Mouse (Mus musculus) liver, postnatal 0 days (tissue): ENCODE measurements around the gene Ano9.

Experiments
- CTCF ChIP-seq: sonication (generic); IDR thresholded peaks from 2 replicates; pipeline ENCODE4 v1.5.1; 2016; ENCODE audit warnings: antibody characterized with exemption, low read depth
- EP300 ChIP-seq: IDR thresholded peaks from 2 replicates; pipeline ENCODE4 v1.6.1; 2016; ENCODE audit warnings: antibody characterized with exemption, low read depth, mild to moderate bottlenecking

DNA sequence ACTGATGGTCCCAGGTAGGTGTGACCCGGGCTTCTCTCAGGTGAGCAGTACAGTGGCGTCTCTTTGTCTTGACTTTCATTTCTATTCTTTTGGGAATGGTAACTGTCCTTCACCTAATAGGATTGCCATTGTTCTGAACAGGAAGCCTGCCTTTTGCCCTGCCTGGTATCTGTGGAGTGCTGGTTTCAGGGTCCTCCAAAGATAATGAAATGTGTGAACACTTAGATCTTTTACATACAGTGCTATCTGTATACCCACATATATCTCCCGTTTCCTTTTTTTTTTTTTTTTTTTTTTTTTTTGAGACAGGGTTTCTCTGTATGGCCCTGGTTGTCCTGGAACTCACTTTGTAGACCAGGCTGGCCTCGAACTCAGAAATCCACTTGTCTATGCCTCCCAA is 23.7 kb upstream of the Ano9 start:
- TF ChIP-seq CTCF (no peak), EP300 (peak; percentile 48)
